Mouse (Mus musculus): ENCODE measurements around the gene Izumo2. TPM values are rescaled to one million over a fixed set of nuclear protein-coding genes. Genes with fewer than 3 reads are reported as not detected.

The Izumo2 gene
- polyA plus RNA-seq, 1 experiment from 2014 or later, result not detected

DNA sequence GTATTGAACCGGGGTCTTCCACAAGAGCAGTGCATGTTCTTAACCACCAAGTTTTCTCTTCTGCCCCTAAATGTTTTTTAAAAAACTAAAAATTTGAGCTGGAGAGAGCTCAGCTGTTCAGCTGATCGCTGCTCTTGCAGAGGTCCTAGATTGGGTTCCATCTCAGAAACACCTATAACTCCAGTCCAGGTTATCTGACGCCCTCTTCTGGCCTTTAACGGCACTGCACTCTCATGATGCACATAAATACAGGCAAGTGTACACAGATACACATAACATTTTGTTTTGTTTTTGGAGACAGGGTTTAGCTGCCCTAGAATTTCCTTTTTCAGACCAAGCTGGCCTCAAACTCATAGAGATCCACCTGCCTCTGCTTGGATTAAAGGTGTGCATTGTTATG is 34.0 kb upstream of the Izumo2 start:
- Histone ChIP-seq H3K4me1 (replicated peaks) (peaks cover 17% of the 10 kb centered on the region; the same call in 1 of the 2 replicates), H3K9me3 (0 out of 2 replicates have a peak, but pooled peaks cover 3% of the 10 kb centered on the region), H3K4me2 (no peak overlapping the region), H3K27ac (no peak overlapping the region), H3K9ac (replicated peaks) (no peak overlapping the region), H3K27me3 (peaks cover 31% of the 10 kb centered on the region), H3K36me3 (no peaks in the 10 kb centered on the region), H3K4me3 (replicated peaks) (no peak overlapping the region)
- ATAC-seq (ENCODE audit: insufficient number of reproducible peaks, insufficient read depth, low FRiP score, low TSS enrichment, low read depth), result no peak
- 70% methylated on average over 4 of the region's 4 CpGs for WGBS

DNA sequence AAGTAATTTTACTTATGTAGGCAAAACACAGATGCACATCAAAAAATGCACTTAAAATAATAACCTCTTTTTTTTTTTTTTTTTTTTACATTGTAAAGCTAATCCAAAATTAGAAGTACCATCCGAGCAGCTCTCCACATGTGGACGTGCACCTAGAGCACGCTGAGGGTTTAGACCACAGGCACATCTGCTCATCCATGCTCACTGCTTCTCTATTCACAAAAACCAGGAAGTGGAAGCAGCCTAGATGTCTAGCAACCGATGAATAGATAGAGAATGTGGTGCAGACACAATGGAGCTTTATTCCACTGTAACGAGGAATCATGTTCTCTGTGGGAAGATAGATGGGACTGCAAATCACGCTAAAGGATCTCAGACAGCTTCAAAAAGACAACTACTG is 33.4 kb upstream of the Izumo2 start:
- Histone ChIP-seq H3K4me1 (replicated peaks) (peaks cover 17% of the 10 kb centered on the region; the same call in 1 of the 2 replicates), H3K36me3 (no peaks in the 10 kb centered on the region), H3K27me3 (peaks cover 24% of the 10 kb centered on the region), H3K4me3 (replicated peaks) (no peak overlapping the region), H3K4me2 (no peak overlapping the region), H3K9ac (replicated peaks) (no peak overlapping the region), H3K27ac (no peak overlapping the region), H3K9me3 (0 out of 2 replicates have a peak, but pooled peaks cover 3% of the 10 kb centered on the region)
- WGBS, result 92% methylated on average over 6 of the region's 6 CpGs
- ATAC-seq (ENCODE audit: insufficient number of reproducible peaks, insufficient read depth, low FRiP score, low TSS enrichment, low read depth), result no peak

DNA sequence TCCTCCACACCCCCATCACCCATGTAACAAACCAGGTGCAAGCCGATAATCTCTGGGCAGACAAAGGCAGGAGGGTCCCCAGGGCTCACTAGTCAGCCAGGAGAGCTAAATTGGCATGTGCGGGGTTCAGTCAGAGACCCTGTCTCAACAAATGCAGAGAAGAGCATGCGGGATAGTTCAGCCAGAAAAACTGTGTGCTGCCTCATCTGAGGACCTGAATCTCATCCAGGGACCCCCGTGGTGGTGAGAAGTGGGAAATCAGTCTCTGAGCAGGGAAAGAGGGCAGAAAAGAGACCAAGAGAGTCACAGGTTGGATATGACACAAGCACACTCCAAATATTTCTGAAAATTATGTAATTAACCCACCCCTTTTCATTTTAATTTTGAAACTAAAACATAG is 32.4 kb upstream of the Izumo2 start:
- no peaks in the 10 kb centered on the region for H3K36me3 ChIP-seq
- peaks cover 10% of the 10 kb centered on the region; the same call in 1 of the 2 replicates for H3K4me1 ChIP-seq (replicated peaks)
- no peak overlapping the region for H3K9ac ChIP-seq (replicated peaks)
- H3K27ac ChIP-seq, result no peak overlapping the region
- H3K27me3 ChIP-seq, result peaks cover 15% of the 10 kb centered on the region
- ATAC-seq (ENCODE audit: insufficient number of reproducible peaks, insufficient read depth, low FRiP score, low TSS enrichment, low read depth), result no peak
- WGBS, result 69% methylated on average over 4 of the region's 4 CpGs
- H3K4me3 ChIP-seq (replicated peaks), result no peak overlapping the region
- no peak overlapping the region for H3K4me2 ChIP-seq
- H3K9me3 ChIP-seq, result no peaks in the 10 kb centered on the region

DNA sequence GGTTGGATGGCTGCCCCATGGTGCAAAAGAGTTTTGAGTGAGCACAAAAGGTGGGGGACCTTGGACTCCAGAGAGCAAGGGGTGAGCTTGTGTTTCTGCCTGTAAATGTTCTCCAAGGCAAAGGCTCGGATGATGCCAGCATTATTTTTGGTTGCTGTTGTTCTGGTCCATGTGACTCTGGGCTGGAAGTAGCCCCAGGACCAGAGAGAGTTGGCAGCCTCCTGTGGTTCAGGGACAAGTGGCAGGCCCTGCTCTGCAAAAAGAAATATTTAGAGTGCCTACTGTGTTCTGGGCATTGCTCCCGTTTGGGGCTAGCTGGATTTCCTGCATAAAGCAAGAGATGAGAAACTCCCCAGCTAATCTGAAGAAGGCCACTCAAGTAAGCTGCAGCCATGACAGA is 31.9 kb upstream of the Izumo2 start:
- 77% methylated on average over 2 of the region's 2 CpGs for WGBS
- H3K4me1 ChIP-seq (replicated peaks), result 0 out of 2 replicates have a peak, but pooled peaks cover 5% of the 10 kb centered on the region
- H3K9ac ChIP-seq (replicated peaks), result no peak overlapping the region
- no peak overlapping the region for H3K4me3 ChIP-seq (replicated peaks)
- H3K27me3 ChIP-seq, result peaks cover 10% of the 10 kb centered on the region; the same call in 1 of the 2 replicates
- H3K27ac ChIP-seq, result no peak overlapping the region
- no peak for ATAC-seq (ENCODE audit: insufficient number of reproducible peaks, insufficient read depth, low FRiP score, low TSS enrichment, low read depth)
- H3K4me2 ChIP-seq, result no peak overlapping the region
- no peaks in the 10 kb centered on the region for H3K36me3 ChIP-seq
- no peaks in the 10 kb centered on the region for H3K9me3 ChIP-seq

DNA sequence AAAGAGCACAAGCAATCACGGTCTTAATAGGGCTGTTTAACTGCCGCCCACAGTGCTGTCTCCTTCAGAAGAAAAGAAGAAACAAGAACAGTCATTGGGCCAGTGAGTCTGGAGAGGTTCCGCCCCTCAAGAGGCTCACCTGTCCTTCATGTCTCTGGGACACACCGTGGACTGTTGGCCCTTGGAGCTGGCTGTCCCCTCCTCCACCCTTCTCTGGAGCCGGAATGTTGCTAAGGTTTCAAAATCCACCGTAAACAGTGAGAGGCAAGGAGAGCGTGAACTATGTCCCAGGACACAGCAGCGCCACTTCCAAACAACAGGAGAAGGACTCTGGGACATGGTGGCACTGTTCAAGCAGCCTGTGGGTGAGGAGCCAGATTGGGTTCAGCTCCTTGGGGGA is 24.9 kb upstream of the Izumo2 start:
- 81% methylated on average over 8 of the region's 8 CpGs for WGBS
- Histone ChIP-seq H3K4me2 (no peak overlapping the region), H3K27ac (no peak overlapping the region), H3K27me3 (0 out of 2 replicates have a peak, but pooled peaks cover 3% of the 10 kb centered on the region), H3K4me3 (replicated peaks) (no peak overlapping the region), H3K4me1 (replicated peaks) (no peaks in the 10 kb centered on the region), H3K9ac (replicated peaks) (no peak overlapping the region), H3K36me3 (no peaks in the 10 kb centered on the region), H3K9me3 (no peaks in the 10 kb centered on the region)
- ATAC-seq (ENCODE audit: insufficient number of reproducible peaks, insufficient read depth, low FRiP score, low TSS enrichment, low read depth), result no peak

DNA sequence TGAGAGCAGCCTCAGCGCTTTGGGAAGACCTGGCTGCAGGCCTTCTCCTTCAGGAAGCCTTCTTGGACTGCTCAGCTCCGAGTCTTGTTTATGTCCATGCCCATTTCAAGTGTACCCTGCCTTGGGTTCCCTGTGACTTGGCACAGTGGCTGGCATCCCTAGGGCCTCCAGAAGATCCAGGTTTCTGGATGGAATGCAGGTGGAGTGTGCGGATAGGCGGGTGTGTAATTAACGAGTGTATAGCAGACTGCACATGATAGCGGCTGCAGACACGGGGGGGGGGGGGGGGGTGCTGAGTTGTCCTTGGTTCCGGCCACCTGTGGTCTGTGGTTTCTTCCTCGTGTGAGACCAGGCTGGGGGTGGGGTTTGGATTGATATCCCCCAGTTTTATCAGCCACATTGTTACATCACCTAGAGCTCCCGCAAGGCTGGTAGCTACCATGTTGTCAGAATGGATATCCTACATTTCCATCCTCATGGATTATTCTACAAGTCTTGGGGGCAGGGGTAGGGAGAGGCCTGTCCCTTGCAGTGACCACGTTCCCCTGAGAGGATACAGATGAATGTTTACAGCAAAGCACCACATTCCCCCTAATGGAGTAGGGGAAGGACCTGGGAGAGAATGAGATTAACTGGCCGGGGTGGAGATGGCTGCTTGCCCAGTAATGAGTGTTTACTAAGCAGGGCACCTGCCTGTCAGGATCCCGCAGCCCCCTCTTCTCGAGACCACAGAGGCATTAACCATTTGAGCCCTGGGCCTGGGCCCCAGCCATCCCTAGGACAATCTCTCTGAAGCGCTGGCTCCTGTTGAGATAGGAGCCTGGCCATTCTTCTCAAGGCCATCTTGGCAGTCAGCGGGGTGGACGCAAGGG is 22.8 kb upstream of the Izumo2 start:
- no peak for ATAC-seq (ENCODE audit: insufficient number of reproducible peaks, insufficient read depth, low FRiP score, low TSS enrichment, low read depth)
- H3K27ac ChIP-seq, result no peak overlapping the region
- no peak overlapping the region for H3K9ac ChIP-seq (replicated peaks)
- no peaks in the 10 kb centered on the region for H3K9me3 ChIP-seq
- H3K4me1 ChIP-seq (replicated peaks), result no peaks in the 10 kb centered on the region
- H3K27me3 ChIP-seq, result 0 out of 2 replicates have a peak, but pooled peaks cover 3% of the 10 kb centered on the region
- 66% methylated on average over 17 of the region's 17 CpGs for WGBS
- no peaks in the 10 kb centered on the region for H3K36me3 ChIP-seq
- no peak overlapping the region for H3K4me3 ChIP-seq (replicated peaks)
- H3K4me2 ChIP-seq, result no peak overlapping the region

DNA sequence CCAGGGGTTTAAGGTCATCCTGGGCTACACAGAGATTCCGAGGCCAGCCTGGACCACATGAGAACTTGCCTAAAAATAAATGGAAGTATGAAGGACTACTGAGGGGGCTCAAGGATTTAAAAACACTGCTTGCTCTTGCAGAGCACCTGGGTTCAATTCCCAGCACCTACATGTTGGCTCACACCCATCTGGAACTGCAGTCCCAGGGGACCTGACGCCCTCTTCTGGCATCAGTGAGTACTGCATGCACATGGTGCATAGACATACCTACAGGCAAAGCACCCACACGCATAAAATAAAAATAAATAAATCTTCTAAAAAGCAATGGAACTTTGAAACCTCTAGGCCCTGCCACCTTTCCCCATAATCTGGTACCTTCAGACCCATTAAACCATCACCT is 19.7 kb upstream of the Izumo2 start:
- ATAC-seq (ENCODE audit: insufficient number of reproducible peaks, insufficient read depth, low FRiP score, low TSS enrichment, low read depth), result no peak

DNA sequence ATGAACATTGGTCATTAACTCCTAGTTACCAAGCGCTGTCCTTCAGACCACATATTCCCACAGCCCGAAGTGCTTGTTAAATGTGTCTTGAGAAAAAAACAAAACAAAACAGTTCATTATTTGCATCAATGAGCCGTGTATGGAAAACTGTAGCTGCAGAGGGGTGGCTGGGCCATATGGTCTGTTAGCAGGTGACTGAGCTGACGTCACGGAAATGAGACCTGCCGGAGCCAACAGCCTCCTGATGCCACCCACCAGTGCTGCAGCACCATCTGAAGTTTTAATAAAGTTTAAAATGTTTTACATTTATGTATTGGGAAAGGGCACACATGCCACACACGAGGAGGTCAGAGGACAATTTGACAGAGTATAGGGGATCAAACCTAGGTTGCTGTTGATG is 19.2 kb upstream of the Izumo2 start:
- no peaks in the 10 kb centered on the region for H3K36me3 ChIP-seq
- 0 out of 2 replicates have a peak, but pooled peaks cover 3% of the 10 kb centered on the region for H3K27me3 ChIP-seq
- no peaks in the 10 kb centered on the region for H3K4me1 ChIP-seq (replicated peaks)
- no peak for ATAC-seq (ENCODE audit: insufficient number of reproducible peaks, insufficient read depth, low FRiP score, low TSS enrichment, low read depth)
- no peak overlapping the region for H3K4me2 ChIP-seq
- H3K4me3 ChIP-seq (replicated peaks), result no peak overlapping the region
- 82% methylated on average over 7 of the region's 7 CpGs for WGBS
- H3K27ac ChIP-seq, result no peak overlapping the region
- H3K9me3 ChIP-seq, result no peaks in the 10 kb centered on the region
- no peak overlapping the region for H3K9ac ChIP-seq (replicated peaks)

More for the DNA sequence above, 19.7 kb upstream of the Izumo2 start:
- no peak overlapping the region for H3K27ac ChIP-seq
- 72% methylated on average over 3 of the region's 3 CpGs for WGBS
- H3K9ac ChIP-seq (replicated peaks), result no peak overlapping the region
- H3K4me3 ChIP-seq (replicated peaks), result no peak overlapping the region
- H3K4me1 ChIP-seq (replicated peaks), result no peaks in the 10 kb centered on the region
- H3K4me2 ChIP-seq, result no peak overlapping the region
- no peaks in the 10 kb centered on the region for H3K9me3 ChIP-seq
- no peaks in the 10 kb centered on the region for H3K36me3 ChIP-seq
- H3K27me3 ChIP-seq, result 0 out of 2 replicates have a peak, but pooled peaks cover 3% of the 10 kb centered on the region

DNA sequence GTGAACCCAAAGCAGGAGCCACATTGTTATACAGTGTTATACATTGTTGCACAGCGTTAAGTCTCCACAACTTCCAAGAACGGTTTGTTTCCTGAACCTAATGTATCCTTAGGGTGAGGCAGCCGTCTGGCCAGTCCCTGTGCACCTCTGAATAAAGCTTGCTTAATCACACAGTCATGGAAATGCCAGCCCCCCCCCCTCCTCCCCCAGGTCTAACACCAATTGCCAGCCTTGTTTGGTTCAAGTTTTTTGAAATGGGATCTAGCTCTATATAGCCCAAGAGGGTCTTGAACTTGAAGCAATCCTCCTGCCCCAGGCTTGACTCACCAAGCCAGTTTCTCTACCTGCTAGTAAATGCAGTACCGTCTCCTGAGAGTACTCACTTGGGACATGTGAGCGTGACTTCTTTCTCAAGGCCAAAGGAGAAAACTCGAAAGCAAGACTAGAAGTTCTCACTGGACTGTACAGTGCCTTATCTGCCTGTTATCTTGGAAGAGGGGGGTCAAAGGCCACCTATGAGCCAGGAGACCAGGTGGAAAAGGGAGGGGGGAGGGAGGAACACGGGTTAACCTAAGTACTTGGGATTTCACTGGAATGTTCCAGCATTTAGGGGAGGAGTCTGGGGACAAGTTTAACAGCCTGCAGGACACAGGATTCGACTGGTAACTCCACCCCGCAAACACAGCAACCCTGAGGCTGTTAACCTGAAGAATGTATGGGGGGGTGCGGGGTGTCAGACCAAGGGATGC is 14.9 kb upstream of the Izumo2 start:
- no peak overlapping the region for H3K9ac ChIP-seq (replicated peaks)
- no peak overlapping the region for H3K4me2 ChIP-seq
- no peak overlapping the region for H3K27ac ChIP-seq
- H3K9me3 ChIP-seq, result no peaks in the 10 kb centered on the region
- ATAC-seq (ENCODE audit: insufficient number of reproducible peaks, insufficient read depth, low FRiP score, low TSS enrichment, low read depth), result no peak
- no peak overlapping the region for H3K4me3 ChIP-seq (replicated peaks)
- no peaks in the 10 kb centered on the region for H3K36me3 ChIP-seq
- peaks cover 17% of the 10 kb centered on the region for H3K27me3 ChIP-seq
- peaks cover 12% of the 10 kb centered on the region; the same call in 1 of the 2 replicates for H3K4me1 ChIP-seq (replicated peaks)
- 66% methylated on average over 10 of the region's 10 CpGs for WGBS

DNA sequence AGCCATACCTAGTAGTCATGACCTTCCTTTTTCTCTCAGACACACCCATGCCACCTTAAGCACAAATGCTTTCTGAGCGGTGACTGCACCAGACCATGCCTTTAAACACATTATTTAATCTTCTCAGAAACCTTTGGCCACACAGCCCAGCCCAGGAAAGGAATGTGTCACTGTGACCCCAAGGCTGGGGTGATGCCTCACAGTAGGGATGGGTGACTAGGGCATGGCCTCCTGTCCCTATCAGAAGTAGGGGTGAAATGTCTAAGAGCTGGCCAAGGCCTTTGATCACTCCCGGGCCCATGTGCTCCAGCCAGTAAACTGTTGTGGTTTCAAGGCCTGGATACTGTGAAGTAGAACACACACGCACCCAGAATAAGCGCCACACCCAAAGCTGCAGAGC is 13.3 kb upstream of the Izumo2 start:
- H3K9ac ChIP-seq (replicated peaks), result no peak overlapping the region
- no peak overlapping the region for H3K27ac ChIP-seq
- peaks cover 19% of the 10 kb centered on the region for H3K27me3 ChIP-seq
- ATAC-seq (ENCODE audit: insufficient number of reproducible peaks, insufficient read depth, low FRiP score, low TSS enrichment, low read depth), result no peak
- H3K36me3 ChIP-seq, result no peaks in the 10 kb centered on the region
- no peaks in the 10 kb centered on the region for H3K9me3 ChIP-seq
- WGBS, result 87% methylated on average over 4 of the region's 4 CpGs
- H3K4me2 ChIP-seq, result no peak overlapping the region
- H3K4me3 ChIP-seq (replicated peaks), result no peak overlapping the region
- H3K4me1 ChIP-seq (replicated peaks), result peaks cover 12% of the 10 kb centered on the region; the same call in 1 of the 2 replicates

DNA sequence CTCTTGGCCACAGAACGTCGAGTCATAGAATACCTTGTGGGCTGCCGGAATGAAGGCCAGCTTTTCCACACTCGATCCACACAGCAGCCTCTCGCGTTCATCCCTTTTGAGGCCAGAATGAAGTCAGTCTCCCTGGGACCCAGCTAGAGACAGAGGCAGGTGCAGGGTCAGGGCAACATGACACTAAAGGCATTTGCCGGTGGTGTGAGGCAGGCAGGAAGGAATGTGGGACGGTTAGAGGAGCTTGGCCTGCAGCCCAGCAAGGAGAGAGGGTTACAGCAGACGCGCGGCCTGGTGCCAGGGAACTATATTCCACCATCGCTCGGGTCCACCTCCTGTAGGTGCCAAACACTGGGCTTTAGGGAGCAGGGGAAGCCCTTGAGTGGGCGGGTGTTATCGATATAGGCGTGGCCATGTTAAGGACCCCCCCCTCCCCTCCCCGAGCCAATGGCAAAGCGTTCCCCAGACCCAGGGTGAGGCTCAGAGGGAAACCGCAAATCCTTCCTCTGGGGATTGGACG is 11.3 kb upstream of the Izumo2 start:
- peaks cover 19% of the 10 kb centered on the region for H3K27me3 ChIP-seq
- H3K27ac ChIP-seq, result no peak overlapping the region; the same call in 1 of the 2 replicates
- no peaks in the 10 kb centered on the region for H3K9me3 ChIP-seq
- H3K4me3 ChIP-seq (replicated peaks), result no peak overlapping the region
- H3K36me3 ChIP-seq, result no peaks in the 10 kb centered on the region
- peaks cover 12% of the 10 kb centered on the region; the same call in 1 of the 2 replicates for H3K4me1 ChIP-seq (replicated peaks)
- no peak overlapping the region for H3K9ac ChIP-seq (replicated peaks)
- 9% methylated on average over 20 of the region's 20 CpGs for WGBS
- 0 out of 2 replicates have a peak, but pooled peaks have one; percentile 31 for ATAC-seq (ENCODE audit: insufficient number of reproducible peaks, insufficient read depth, low FRiP score, low TSS enrichment, low read depth)
- peak overlapping the region; percentile 15; the same call in 1 of the 2 replicates for H3K4me2 ChIP-seq

All from limb, embryonic 12.5 days (tissue).